Mouse (Mus musculus) C2C12 (cell line): ENCODE data around the gene C330021F23Rik. TPM values are rescaled to one million over a fixed set of nuclear protein-coding genes. Genes with fewer than 3 reads are reported as not detected.

Experiments used
- H3K27me3 ChIP-seq: one replicate; pipeline ENCODE4 v1.6.1; 2011; ENCODE audit not compliant: control insufficient read depth, insufficient read depth, insufficient read length
- H3K36me3 ChIP-seq: one replicate; pipeline ENCODE4 v1.6.1; 2011; ENCODE audit not compliant: control insufficient read depth, insufficient read depth
- H3K4me3 ChIP-seq: one replicate; pipeline ENCODE4 v1.5.1; 2011; ENCODE audit warnings: mild to moderate bottlenecking, control low read depth; ENCODE audit not compliant: poor library complexity, insufficient read depth, severe bottlenecking
- H3K79me2 ChIP-seq: one replicate; pipeline ENCODE4 v1.6.1; 2011; ENCODE audit not compliant: control insufficient read depth, insufficient read depth
- H3K79me3 ChIP-seq: one replicate; pipeline ENCODE4 v1.6.1; 2011; ENCODE audit warnings: low read depth, control low read depth
- H3ac ChIP-seq: one replicate; pipeline ENCODE3; 2011; ENCODE audit warnings: low read depth; ENCODE audit not compliant: control insufficient read depth, insufficient read length
- CEBPB ChIP-seq: IDR thresholded peaks from one replicate; pipeline ENCODE4 v1.6.1; 2011; ENCODE audit warnings: low read depth, mild to moderate bottlenecking, control low read depth, moderate library complexity
- CTCF ChIP-seq: IDR thresholded peaks from one replicate; pipeline ENCODE4 v1.5.1; 2011; ENCODE audit not compliant: control insufficient read depth, insufficient read depth, insufficient read length
- FOSL1 ChIP-seq: IDR thresholded peaks from one replicate; pipeline ENCODE4 v1.8.0; 2011; ENCODE audit warnings: mild to moderate bottlenecking, low read length; ENCODE audit not compliant: poor library complexity, insufficient read depth, severe bottlenecking
- MAX ChIP-seq: IDR thresholded peaks from one replicate; pipeline ENCODE4 v1.6.1; 2011; ENCODE audit warnings: mild to moderate bottlenecking, control low read depth
- MYOD1 ChIP-seq: IDR thresholded peaks from one replicate; pipeline ENCODE4 v1.6.1; 2011; ENCODE audit warnings: low read depth; ENCODE audit not compliant: control insufficient read depth, insufficient read length
- MYOG ChIP-seq: IDR thresholded peaks from one replicate; pipeline ENCODE4 v1.6.1; 2011; ENCODE audit not compliant: control insufficient read depth, insufficient read length; ENCODE audit errors: extremely low read depth
- USF1 ChIP-seq: IDR thresholded peaks from one replicate; pipeline ENCODE4 v1.6.1; 2011; ENCODE audit warnings: low read depth, mild to moderate bottlenecking, control low read depth, moderate library complexity
- polyA plus RNA-seq: library from polyadenylated mRNA; unstranded; fragments of >200 nt; fragmentation: generic; extraction: Trizol; gene quantifications from one replicate; pipeline ENCODE4 v1.2.1, GENCODE M21; 2012; ENCODE audit warnings: missing spikeins

The C330021F23Rik gene
- polyA plus RNA-seq, 1 experiment, result not detected

DNA sequence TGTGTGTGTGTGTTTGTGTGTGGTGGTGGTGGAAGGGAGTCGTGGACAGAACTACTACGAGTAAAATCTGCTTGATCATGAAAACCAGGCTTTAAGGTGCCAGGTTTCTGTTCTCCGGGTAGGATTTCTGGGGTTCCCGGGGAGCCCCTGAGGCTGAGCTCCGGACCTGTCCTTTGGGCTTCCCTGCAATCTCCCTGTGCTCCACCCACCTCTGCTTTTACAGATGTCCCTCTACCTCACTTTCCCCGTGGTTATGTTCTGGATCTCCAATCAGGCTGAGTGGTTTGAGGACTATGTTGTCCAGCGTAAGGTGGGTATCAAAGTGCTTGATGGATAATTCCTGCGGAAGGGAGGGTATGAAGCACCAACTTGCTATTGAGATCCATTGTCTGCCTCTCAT, 54.3 kb downstream of the C330021F23Rik start:
- peaks cover 36% of the 10 kb centered on the region for H3K79me2 ChIP-seq
- no peaks in the 10 kb centered on the region for H3K27me3 ChIP-seq
- peak overlapping the region; percentile 65 for H3K4me3 ChIP-seq
- peaks cover 30% of the 10 kb centered on the region for H3K79me3 ChIP-seq
- H3ac ChIP-seq, result peak overlapping the region; percentile 54
- no peak for TF ChIP-seq MAX
- H3K36me3 ChIP-seq, result peaks cover 15% of the 10 kb centered on the region

DNA sequence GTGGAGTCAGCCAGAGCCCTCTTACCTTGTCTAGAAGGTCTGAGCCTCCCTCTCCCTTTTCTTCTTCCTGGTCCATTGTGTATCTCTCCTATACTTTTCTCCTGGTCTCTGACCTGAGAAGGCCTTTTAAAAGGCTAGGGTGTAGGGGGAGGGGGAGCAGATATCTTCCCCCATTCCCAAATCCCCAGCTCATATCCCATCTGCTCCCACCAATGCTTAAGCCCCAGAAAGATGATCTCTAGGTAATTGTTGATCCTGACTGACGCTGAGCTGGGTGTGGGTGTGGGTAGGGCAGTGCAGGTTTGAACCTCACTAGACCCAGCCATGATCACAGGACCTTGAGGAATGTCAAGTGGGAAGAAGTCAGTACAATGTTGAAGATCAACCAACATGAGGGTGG, 57.7 kb downstream of the C330021F23Rik start, which contains the start of gene Pcp2:
Pcp2 (minus strand) TSS at position 101 of the 400 bp plus-strand sequence.
- H3K79me3 ChIP-seq, result peaks cover 6% of the 10 kb centered on the region
- no peaks in the 10 kb centered on the region for H3K36me3 ChIP-seq
- no peaks in the 10 kb centered on the region for H3K27me3 ChIP-seq
- no peak within 1 kb of the TSS for H3K4me3 ChIP-seq
- TF ChIP-seq MYOG (no peak), MYOD1 (no peak), FOSL1 (no peak), USF1 (no peak), CTCF (no peak), MAX (no peak), CEBPB (no peak)
- no peak within 1 kb of the TSS for H3ac ChIP-seq
- H3K79me2 ChIP-seq, result peaks cover 7% of the 10 kb centered on the region

DNA sequence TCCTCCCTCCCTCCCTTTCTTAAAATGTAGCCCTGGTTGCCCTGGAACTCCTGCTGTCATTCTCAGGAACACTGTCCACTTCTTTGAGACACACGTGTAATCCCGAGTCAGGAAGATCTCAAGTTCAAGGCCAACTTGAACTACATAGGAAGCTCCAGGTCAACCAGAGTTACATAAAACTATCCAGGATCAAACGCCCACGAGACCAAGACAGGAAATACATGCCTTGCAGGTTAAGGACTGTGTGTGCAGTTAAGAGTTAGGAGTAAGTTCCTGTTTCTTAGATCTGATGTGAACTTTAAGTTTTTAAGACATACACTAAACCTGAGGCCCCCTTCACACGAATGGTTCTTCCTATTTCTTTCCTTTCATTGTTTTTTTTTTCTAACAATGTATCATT, 59.2 kb downstream of the C330021F23Rik start:
- Histone ChIP-seq H3K27me3 (no peaks in the 10 kb centered on the region), H3K79me2 (no peaks in the 10 kb centered on the region), H3ac (no peak overlapping the region), H3K79me3 (no peaks in the 10 kb centered on the region), H3K4me3 (no peak overlapping the region), H3K36me3 (no peaks in the 10 kb centered on the region)
- TF ChIP-seq MYOG, result no peak
- TF ChIP-seq MAX, result no peak
- TF ChIP-seq FOSL1, result no peak
- no peak for TF ChIP-seq USF1
- no peak for TF ChIP-seq CTCF
- no peak for TF ChIP-seq CEBPB
- TF ChIP-seq MYOD1, result no peak

DNA sequence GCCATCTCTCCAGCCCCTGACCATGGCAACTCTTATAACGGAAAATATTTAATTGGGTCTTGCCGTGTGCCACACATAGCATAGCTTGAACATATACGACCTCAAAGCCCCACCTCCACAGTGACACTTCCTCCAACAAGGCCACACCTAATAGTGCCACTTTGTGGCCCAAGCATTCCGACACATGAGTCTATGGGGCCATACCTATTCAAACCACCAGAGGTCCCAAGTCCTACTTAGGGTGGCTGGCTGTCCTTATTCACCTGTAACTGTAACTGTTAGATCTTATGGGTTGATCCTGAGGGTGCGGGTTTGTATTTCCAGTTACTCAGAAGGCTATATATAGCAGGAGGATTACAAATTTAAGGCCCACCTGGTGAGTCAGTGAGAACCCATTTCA, 60.2 kb downstream of the C330021F23Rik start:
- Histone ChIP-seq H3K79me2 (no peaks in the 10 kb centered on the region), H3K36me3 (no peaks in the 10 kb centered on the region), H3ac (no peak overlapping the region), H3K4me3 (no peak overlapping the region), H3K27me3 (no peaks in the 10 kb centered on the region), H3K79me3 (no peaks in the 10 kb centered on the region)
- TF ChIP-seq FOSL1 (no peak), MYOD1 (no peak), CTCF (no peak), CEBPB (no peak), MYOG (no peak), USF1 (no peak), MAX (no peak)

DNA sequence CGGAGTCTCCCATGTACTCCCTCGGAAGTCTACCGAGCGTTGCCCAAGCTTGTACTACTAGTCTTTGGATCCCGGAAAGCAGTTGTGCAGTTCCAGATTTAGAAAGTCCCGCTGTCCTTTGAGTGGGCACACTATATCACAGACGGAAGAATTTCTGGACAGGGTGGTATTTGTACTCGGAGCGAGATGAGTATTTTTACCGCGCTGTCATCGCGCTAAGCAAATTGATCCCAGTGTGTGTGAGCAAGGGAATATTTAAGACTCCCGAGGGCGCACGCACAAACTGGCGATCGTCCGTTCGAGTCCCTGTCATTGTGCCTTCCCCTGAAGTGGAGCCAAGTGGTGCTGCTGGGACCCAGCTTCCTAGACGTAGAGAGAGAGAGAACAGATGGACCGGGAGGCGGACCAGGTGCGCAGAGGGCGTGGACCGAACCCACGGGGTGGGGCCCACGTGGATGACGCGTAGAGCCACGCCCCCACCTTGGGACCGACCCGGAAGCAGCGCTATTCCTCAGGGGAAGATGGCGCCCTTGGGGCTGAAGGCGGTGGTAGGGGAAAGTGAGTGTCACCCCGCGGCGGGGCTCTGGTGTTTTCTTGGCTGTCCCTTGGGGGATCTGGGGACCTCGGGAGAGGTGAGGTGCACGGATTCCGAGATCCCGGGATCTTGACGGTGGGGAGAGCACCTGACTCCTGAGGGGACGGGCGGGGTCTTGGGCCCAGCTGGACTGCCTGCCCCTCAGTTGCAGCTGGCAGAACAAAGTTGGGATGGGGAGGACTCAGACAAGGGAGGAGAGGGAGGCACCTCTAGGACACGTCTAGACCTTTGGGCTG, 63.1 kb downstream of the C330021F23Rik start, which contains the start of gene Stxbp2:
Stxbp2 (plus strand) TSS at position 309 of the 831 bp plus-strand sequence.
- Histone ChIP-seq H3K4me3 (peak within 1 kb of the TSS; percentile 34), H3K79me2 (no peaks in the 10 kb centered on the region), H3K79me3 (no peaks in the 10 kb centered on the region), H3K27me3 (peaks cover 15% of the 10 kb centered on the region), H3K36me3 (no peaks in the 10 kb centered on the region), H3ac (peak within 1 kb of the TSS; percentile 55)
- TF ChIP-seq MYOD1 (no peak), FOSL1 (no peak), MAX (no peak), MYOG (no peak), CTCF (no peak), CEBPB (no peak), USF1 (no peak)
